Mouse (Mus musculus) lung, embryonic 14.5 days (tissue): Measurements from ENCODE around the gene Ppp1ca. TPM values are rescaled to one million over a fixed set of nuclear protein-coding genes. Genes with fewer than 3 reads are reported as not detected.
A peak's percentile ranks its signal among the peaks of the same experiment; 100 is the strongest.

Experiments
- ATAC-seq: fragments of 200-750 bp; cut with Nextera tagmentation; 2 replicates; pipeline ENCODE4 v1.8.0; 2017; ENCODE audit warnings: mild to moderate bottlenecking, moderate TSS enrichment, moderate library complexity; ENCODE audit not compliant: insufficient read depth
- DNase-seq: peaks from one replicate; pipeline ENCODE4 v3.0.0-alpha.2; 2015
- H3K27ac ChIP-seq: fragments of 300-500 bp; sonication (generic); 2 replicates; pipeline ENCODE4 v1.5.1; 2014; ENCODE audit warnings: low read depth, mild to moderate bottlenecking, moderate library complexity
- H3K27me3 ChIP-seq: fragments of 300-500 bp; sonication (generic); 2 replicates; pipeline ENCODE4 v1.6.1; 2014; ENCODE audit warnings: low read length, control low read depth; ENCODE audit not compliant: insufficient read depth
- H3K36me3 ChIP-seq: fragments of 300-500 bp; sonication (generic); 2 replicates; pipeline ENCODE4 v1.6.1; 2014; ENCODE audit warnings: control low read depth; ENCODE audit not compliant: insufficient read depth
- H3K4me1 ChIP-seq: fragments of 300-500 bp; sonication (generic); 2 replicates; pipeline ENCODE4 v1.6.1; 2014; ENCODE audit warnings: antibody characterized with exemption, control low read depth; ENCODE audit not compliant: insufficient read depth
- H3K4me2 ChIP-seq: fragments of 300-500 bp; sonication (generic); 2 replicates; pipeline ENCODE4 v1.6.1; 2014; ENCODE audit warnings: mild to moderate bottlenecking
- H3K4me3 ChIP-seq: fragments of 300-500 bp; sonication (generic); 2 replicates; pipeline ENCODE4 v1.5.1; 2014; ENCODE audit warnings: low read depth, low read length
- H3K9ac ChIP-seq: fragments of 300-500 bp; sonication (generic); 2 replicates; pipeline ENCODE4 v1.6.1; 2014
- H3K9me3 ChIP-seq: fragments of 300-500 bp; sonication (generic); 2 replicates; pipeline ENCODE4 v1.6.1; 2016; ENCODE audit warnings: low read depth, low read length, control low read depth
- CTCF ChIP-seq: IDR thresholded peaks from 2 replicates; pipeline ENCODE4 v1.5.1; 2016; ENCODE audit warnings: antibody characterized with exemption, low read depth
- WGBS: fragments of 180-500 bp; shearing (Covaris S2); extraction: QIAGEN DNeasy Blood & Tissue Kit; methylation state at CpG from one replicate; pipeline ENCODE4 v1.1.7; 2014; 5-methylcytosine and 5-hydroxymethylcytosine counted together
- microRNA-seq: library from miRNA; unstranded; fragments of <30 nt; microRNA quantifications from one replicate; pipeline ENCODE4, GENCODE M21; 2016; ENCODE audit warnings: borderline number of aligned reads
- polyA plus RNA-seq: library from polyadenylated mRNA; unstranded; fragments of >200 nt; fragmentation: Nextera tagmentation; extraction: Ambion mirVana; gene quantifications from 2 replicates; pipeline ENCODE4 v1.2.1, GENCODE M21; 2014

Ppp1ca gene
- polyA plus RNA-seq, 1 experiment from 2014 or later: 994 TPM

DNA sequence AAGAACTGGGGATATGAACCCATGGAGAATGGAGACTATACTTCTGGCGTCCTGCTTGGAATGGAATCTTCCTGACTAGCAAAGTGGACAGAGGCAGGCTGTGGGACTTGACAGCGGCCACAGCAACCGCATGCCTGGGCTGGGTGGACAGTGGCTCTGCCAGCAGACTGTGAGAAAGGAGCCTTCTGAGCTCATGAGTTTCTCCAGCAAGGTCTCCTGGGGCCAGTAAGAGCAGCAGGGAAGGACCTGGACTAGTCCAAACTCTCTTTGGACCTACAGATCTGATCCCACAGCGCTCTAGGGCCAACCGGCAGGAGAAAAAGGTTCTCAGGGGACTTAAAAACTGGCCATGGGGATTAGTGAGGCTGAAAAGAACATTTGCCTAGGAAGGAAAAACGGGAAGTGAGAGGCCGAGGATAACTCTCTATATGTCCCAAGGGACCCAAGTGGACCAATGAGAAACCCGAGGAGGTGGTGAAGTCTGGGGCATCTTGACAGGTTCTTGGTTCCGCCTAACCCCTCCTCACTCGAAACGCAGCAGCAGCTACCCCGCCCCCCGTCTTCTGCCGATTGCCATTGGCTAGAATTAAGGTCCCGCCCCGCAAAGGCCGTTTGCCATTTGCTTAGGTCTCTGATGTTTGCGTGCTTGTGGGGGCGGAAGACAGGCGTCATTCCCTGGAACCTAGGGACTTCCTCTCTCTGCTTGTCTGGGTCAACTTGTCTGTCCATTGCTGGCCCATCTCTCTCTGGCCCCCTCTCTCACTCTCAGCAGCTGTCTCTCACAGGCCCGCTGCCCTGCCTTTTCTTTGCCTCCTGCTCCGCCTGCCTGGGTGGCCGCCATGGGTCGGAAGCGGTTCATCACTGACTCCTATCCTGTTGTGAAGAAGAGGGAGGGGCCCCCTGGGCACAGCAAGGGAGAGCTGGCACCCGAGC, 39.7 kb downstream of the Ppp1ca start, which contains the start of gene Pold4:
TSS of gene Pold4 (plus strand) at position 647 of the 933 bp plus-strand sequence.
- WGBS: 9% methylated on average over 26 of the region's 26 CpGs
- no peaks in the 10 kb centered on the region; the same call in 1 of the 2 replicates for H3K27me3 ChIP-seq
- ATAC-seq: peak; percentile 90
- H3K9ac ChIP-seq: peak within 1 kb of the TSS; percentile 60
- peaks cover 4% of the 10 kb centered on the region; the same call in 1 of the 2 replicates for H3K4me1 ChIP-seq
- no peak for TF ChIP-seq CTCF
- peak within 1 kb of the TSS; percentile 82 for H3K4me2 ChIP-seq
- no peaks in the 10 kb centered on the region for H3K36me3 ChIP-seq
- peak within 1 kb of the TSS; percentile 53 for H3K4me3 ChIP-seq
- peak within 1 kb of the TSS; percentile 81 for H3K27ac ChIP-seq
- peak; percentile 97 for DNase-seq
- H3K9me3 ChIP-seq: no peaks in the 10 kb centered on the region

GRCm38 (mm10) chr19:4232186-4232572, 40.3 kb downstream of the Ppp1ca start:
- peaks cover 4% of the 10 kb centered on the region; the same call in 1 of the 2 replicates for H3K4me1 ChIP-seq
- peak overlapping the region; percentile 82 for H3K4me2 ChIP-seq
- peak; percentile 10; the same call in 1 of the 2 replicates for ATAC-seq
- peak overlapping the region; percentile 60 for H3K9ac ChIP-seq
- 32% methylated on average over 2 of the region's 2 CpGs for WGBS
- no peaks in the 10 kb centered on the region for H3K36me3 ChIP-seq
- H3K27me3 ChIP-seq: no peaks in the 10 kb centered on the region; the same call in 1 of the 2 replicates
- peak overlapping the region; percentile 53 for H3K4me3 ChIP-seq
- no peak for TF ChIP-seq CTCF
- H3K27ac ChIP-seq: peak overlapping the region; percentile 81
- no peak for DNase-seq
- no peaks in the 10 kb centered on the region for H3K9me3 ChIP-seq

DNA sequence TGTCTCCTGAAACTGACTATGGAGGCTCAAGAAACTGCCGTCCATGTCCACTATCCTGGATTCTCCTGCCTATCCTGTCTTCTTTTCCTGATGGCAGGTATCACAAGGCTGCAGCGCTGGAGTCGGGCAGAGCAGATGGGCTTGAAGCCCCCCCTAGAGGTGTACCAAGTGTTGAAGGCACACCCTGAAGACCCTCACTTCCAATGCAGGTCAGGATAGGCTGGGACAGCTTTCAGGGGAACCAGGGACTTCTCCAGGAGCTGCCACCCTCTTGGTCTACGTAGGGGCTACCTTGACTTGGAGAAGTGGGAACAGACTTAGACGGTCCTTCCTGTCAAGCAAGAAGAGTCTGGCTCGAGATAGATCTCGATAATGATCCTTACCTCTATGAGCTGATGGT, 40.8 kb downstream of the Ppp1ca start:
- 75% methylated on average over 7 of the region's 7 CpGs for WGBS
- no peaks in the 10 kb centered on the region; the same call in 1 of the 2 replicates for H3K27me3 ChIP-seq
- no peaks in the 10 kb centered on the region for H3K9me3 ChIP-seq
- no peaks in the 10 kb centered on the region for H3K36me3 ChIP-seq
- DNase-seq (no peak), ATAC-seq (no peak)
- peaks cover 4% of the 10 kb centered on the region; the same call in 1 of the 2 replicates for H3K4me1 ChIP-seq
- TF ChIP-seq CTCF: no peak
- 0 out of 2 replicates have a peak overlapping the region, but pooled peaks have one; percentile 81 for H3K27ac ChIP-seq
- H3K4me3 ChIP-seq: no peak overlapping the region; the same call in 1 of the 2 replicates
- H3K9ac ChIP-seq: no peak overlapping the region
- H3K4me2 ChIP-seq: peak overlapping the region; percentile 82; the same call in 1 of the 2 replicates

DNA sequence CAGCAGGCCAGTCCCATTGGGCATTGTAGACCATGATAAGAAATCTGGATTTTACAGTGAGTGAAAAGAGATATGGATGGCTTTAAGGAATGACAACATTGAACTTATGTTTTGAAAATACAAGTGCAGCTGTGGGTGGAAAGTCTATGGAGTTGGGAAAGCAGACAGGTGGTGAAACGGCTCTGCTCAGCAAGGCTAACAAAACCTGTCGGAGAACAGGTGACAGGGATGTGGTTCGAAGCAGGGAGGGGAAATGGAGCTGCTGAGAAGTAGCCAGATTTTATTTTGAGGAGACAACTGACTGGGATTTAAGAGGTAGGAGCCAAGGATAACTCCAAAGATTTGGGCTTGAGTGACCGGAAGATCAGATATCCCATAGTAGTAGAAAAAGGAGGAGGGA, 42.7 kb downstream of the Ppp1ca start:
- WGBS: 72% methylated on average over 4 of the region's 4 CpGs
- no peak overlapping the region for H3K9ac ChIP-seq
- H3K27ac ChIP-seq: no peak overlapping the region
- H3K4me3 ChIP-seq: no peak overlapping the region
- H3K4me2 ChIP-seq: no peak overlapping the region
- H3K36me3 ChIP-seq: no peaks in the 10 kb centered on the region
- H3K9me3 ChIP-seq: no peaks in the 10 kb centered on the region
- TF ChIP-seq CTCF: no peak
- no peak for ATAC-seq
- H3K27me3 ChIP-seq: no peaks in the 10 kb centered on the region
- peaks cover 4% of the 10 kb centered on the region; the same call in 1 of the 2 replicates for H3K4me1 ChIP-seq
- DNase-seq: no peak

DNA sequence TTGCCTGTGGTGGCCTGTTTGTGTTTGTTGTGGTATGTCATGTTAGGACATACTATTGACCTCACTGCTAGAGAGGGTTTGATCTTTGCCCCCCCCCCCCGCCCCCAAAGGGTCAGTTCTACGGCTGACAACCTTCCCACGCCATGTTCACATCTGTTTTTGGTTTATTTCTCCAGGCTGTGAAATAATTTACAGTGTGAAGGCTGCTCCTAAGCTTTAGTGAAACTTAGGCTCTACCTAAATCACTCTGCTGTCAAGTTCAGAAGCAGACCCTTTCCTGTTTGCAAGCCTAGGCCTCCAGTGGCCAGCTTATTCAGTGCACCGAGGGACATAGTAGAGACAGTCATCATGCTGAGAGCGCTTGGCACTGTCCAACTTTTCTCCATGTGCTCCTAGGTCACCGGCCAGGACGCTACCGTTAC, 48.4 kb downstream of the Ppp1ca start:
- H3K27me3 ChIP-seq: no peaks in the 10 kb centered on the region
- DNase-seq (no peak), ATAC-seq (no peak)
- no peaks in the 10 kb centered on the region for H3K9me3 ChIP-seq
- H3K4me2 ChIP-seq: no peak overlapping the region
- H3K27ac ChIP-seq: no peak overlapping the region
- TF ChIP-seq CTCF: 0 out of 2 replicates have a peak, but pooled peaks have one; percentile 2
- no peaks in the 10 kb centered on the region for H3K36me3 ChIP-seq
- no peak overlapping the region for H3K4me3 ChIP-seq
- H3K4me1 ChIP-seq: no peaks in the 10 kb centered on the region
- WGBS: 46% methylated on average over 8 of the region's 8 CpGs
- no peak overlapping the region for H3K9ac ChIP-seq

DNA sequence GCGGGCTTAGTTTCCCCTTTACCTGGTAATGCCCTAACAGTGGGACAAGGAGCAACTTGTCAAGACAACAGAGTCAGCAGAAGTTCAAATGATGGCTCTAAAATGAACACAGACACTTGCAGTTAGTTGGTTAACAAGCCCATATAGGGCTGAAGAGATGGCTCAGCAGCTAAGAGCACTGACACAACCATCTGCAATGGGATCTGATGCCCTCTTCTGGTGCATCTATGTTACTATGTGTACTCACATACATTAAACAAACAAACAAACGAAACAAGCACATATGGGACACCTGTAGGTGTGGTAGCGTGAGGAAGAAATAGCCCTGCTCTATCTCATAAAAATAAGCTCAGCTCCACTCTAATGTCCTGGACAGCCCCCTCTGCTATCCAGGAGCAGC, 50.6 kb downstream of the Ppp1ca start:
- no peaks in the 10 kb centered on the region for H3K36me3 ChIP-seq
- no peak for ATAC-seq
- H3K9ac ChIP-seq: no peak overlapping the region
- WGBS: 56% methylated on average over 3 of the region's 3 CpGs
- no peaks in the 10 kb centered on the region for H3K4me1 ChIP-seq
- H3K4me3 ChIP-seq: no peak overlapping the region
- no peaks in the 10 kb centered on the region for H3K27me3 ChIP-seq
- no peak overlapping the region for H3K27ac ChIP-seq
- DNase-seq: no peak
- no peak overlapping the region for H3K4me2 ChIP-seq
- H3K9me3 ChIP-seq: no peaks in the 10 kb centered on the region
- TF ChIP-seq CTCF: no peak

GRCm38 (mm10) chr19:4244775-4245174, 52.9 kb downstream of the Ppp1ca start:
- no peaks in the 10 kb centered on the region for H3K9me3 ChIP-seq
- H3K9ac ChIP-seq: no peak overlapping the region
- no peak overlapping the region for H3K4me2 ChIP-seq
- H3K4me3 ChIP-seq: no peak overlapping the region
- no peaks in the 10 kb centered on the region for H3K36me3 ChIP-seq
- no peaks in the 10 kb centered on the region for H3K27me3 ChIP-seq
- no peaks in the 10 kb centered on the region for H3K4me1 ChIP-seq
- TF ChIP-seq CTCF: no peak
- no peak overlapping the region for H3K27ac ChIP-seq
- 75% methylated on average over 6 of the region's 6 CpGs for WGBS
- no peak for ATAC-seq
- no peak for DNase-seq

Small RNAs within 50 kb of the gene (microRNA-seq; reads per million reads assigned to microRNA genes)
- gene Gm26115: not detected

Other genes with a start within 250 kb of the Ppp1ca start
- gene Aldh3b3, start 233.4 kb upstream of the Ppp1ca start, polyA plus RNA-seq: not detected in 2 replicates
- 0.62 and 1.0 TPM in 2 replicates for gene Aldh3b2, start 219.7 kb upstream of the Ppp1ca start, polyA plus RNA-seq
- gene Acy3, start 205.5 kb upstream of the Ppp1ca start, polyA plus RNA-seq: 7.2 and 8.0 TPM in 2 replicates
- gene Tbx10, start 199.3 kb upstream of the Ppp1ca start, polyA plus RNA-seq: not detected in 2 replicates
- 24.4 and 25.3 TPM in 2 replicates for gene Nudt8, start 191.5 kb upstream of the Ppp1ca start, polyA plus RNA-seq
- 1.8 and 2.3 TPM in 2 replicates for gene Gm49405, start 191.4 kb upstream of the Ppp1ca start, polyA plus RNA-seq
- 2.2 and 3.0 TPM in 2 replicates for gene Doc2g, start 188.8 kb upstream of the Ppp1ca start, polyA plus RNA-seq
- 193 and 198 TPM in 2 replicates for gene Ndufv1, start 179.3 kb upstream of the Ppp1ca start, polyA plus RNA-seq
- gene Gstp1, start 154.1 kb upstream of the Ppp1ca start, polyA plus RNA-seq: 424 and 468 TPM in 2 replicates
- 2.9 and 3.4 TPM in 2 replicates for gene Gstp2, start 146.0 kb upstream of the Ppp1ca start, polyA plus RNA-seq
- gene Gstp3, start 132.5 kb upstream of the Ppp1ca start, polyA plus RNA-seq: not detected in 2 replicates
- gene Cabp2, start 110.5 kb upstream of the Ppp1ca start, polyA plus RNA-seq: not detected in 2 replicates
- gene Cdk2ap2, start 94.9 kb upstream of the Ppp1ca start, polyA plus RNA-seq: 76.6 and 76.8 TPM in 2 replicates
- gene Pitpnm1, start 92.1 kb upstream of the Ppp1ca start, polyA plus RNA-seq: 5.5 and 7.3 TPM in 2 replicates
- gene Aip, start 66.2 kb upstream of the Ppp1ca start, polyA plus RNA-seq: 93.5 and 94.5 TPM in 2 replicates
- gene Gpr152, start 52.3 kb upstream of the Ppp1ca start, polyA plus RNA-seq: not detected in 2 replicates
- gene Cabp4, start 48.0 kb upstream of the Ppp1ca start, polyA plus RNA-seq: 0.09 TPM in 1 of 2 replicates, not detected in the other
- gene Coro1b, start 43.4 kb upstream of the Ppp1ca start, polyA plus RNA-seq: 134 and 148 TPM in 2 replicates
- gene Ptprcap, start 38.5 kb upstream of the Ppp1ca start, polyA plus RNA-seq: 0.81 and 1.1 TPM in 2 replicates
- gene Rps6kb2, start 28.7 kb upstream of the Ppp1ca start, polyA plus RNA-seq: 37.9 and 43.2 TPM in 2 replicates
- 1.7 and 2.5 TPM in 2 replicates for gene Carns1, start 16.6 kb upstream of the Ppp1ca start, polyA plus RNA-seq
- gene Tbc1d10c, start 781 bp upstream of the Ppp1ca start, polyA plus RNA-seq: 1.8 and 2.4 TPM in 2 replicates
- gene Rad9a, start 9.6 kb downstream of the Ppp1ca start, polyA plus RNA-seq: 42.1 and 47.4 TPM in 2 replicates
- gene Clcf1, start 22.2 kb downstream of the Ppp1ca start, polyA plus RNA-seq: 4.4 and 5.0 TPM in 2 replicates
- gene AC109138.7, start 22.3 kb downstream of the Ppp1ca start, polyA plus RNA-seq: not detected in 2 replicates
- gene Pold4, start 39.8 kb downstream of the Ppp1ca start, polyA plus RNA-seq: 22.6 and 22.8 TPM in 2 replicates
- 10.6 and 11.1 TPM in 2 replicates for gene Ssh3, start 77.1 kb downstream of the Ppp1ca start, polyA plus RNA-seq
- gene Ankrd13d, start 91.1 kb downstream of the Ppp1ca start, polyA plus RNA-seq: 2.4 and 2.8 TPM in 2 replicates
- gene Grk2, start 114.2 kb downstream of the Ppp1ca start, polyA plus RNA-seq: 19.4 and 23.0 TPM in 2 replicates
- gene Kdm2a, start 206.2 kb downstream of the Ppp1ca start, polyA plus RNA-seq: 56.2 and 63.1 TPM in 2 replicates
- 33.7 and 46.0 TPM in 2 replicates for gene Rhod, start 247.4 kb downstream of the Ppp1ca start, polyA plus RNA-seq